21 mouse cellular contexts compared by ENCODE assay signal in the genomic region with DNA sequence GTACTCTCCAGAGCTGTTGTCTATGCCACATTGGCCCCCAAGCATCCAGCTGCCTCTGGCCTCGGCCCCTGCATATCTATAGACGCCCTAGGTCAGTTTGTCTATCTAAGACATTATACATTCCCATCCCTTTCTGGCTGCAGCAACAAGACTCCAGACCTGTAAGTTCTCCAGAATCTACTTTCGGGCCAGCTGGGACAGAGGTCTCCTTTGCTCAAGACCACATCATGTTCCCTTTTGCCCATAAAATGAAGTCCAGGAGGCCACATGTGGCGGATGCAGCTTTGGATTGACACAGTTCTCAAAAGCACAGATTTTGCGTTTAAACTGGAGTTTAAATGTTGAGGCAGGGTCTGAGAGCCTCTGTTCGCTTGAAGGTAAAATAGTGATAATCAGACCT. TPM values are rescaled to one million over a fixed set of nuclear protein-coding genes. Genes with fewer than 3 reads are reported as not detected.
"Had no signal": no experiment of that assay in that cellular context is flagged by ENCODE, and none has a peak within 500 bp of the region (broad histone marks: within the 10 kb centered on the region; RNA-seq: fewer than 3 reads in every experiment).

No protein-coding gene starts in this region.

- H3K36me3 ChIP-seq: heart, embryonic 10.5 days; heart, embryonic 12.5 days; hindbrain, embryonic 10.5 days; hindbrain, embryonic 12.5 days; intestine, embryonic 15.5 days; limb, embryonic 13.5 days; limb, embryonic 15.5 days had no signal

- H3K9ac ChIP-seq: forebrain, postnatal 0 days; heart, embryonic 12.5 days; hindbrain, embryonic 12.5 days; hindbrain, embryonic 14.5 days; intestine, embryonic 15.5 days; limb, embryonic 13.5 days; limb, embryonic 15.5 days had no signal

- H3K4me3 ChIP-seq: heart, embryonic 10.5 days; heart, embryonic 12.5 days; hindbrain, embryonic 10.5 days; hindbrain, embryonic 12.5 days; intestine, embryonic 15.5 days; layer of hippocampus, adult 2 months; left cerebral cortex, adult 2 months; limb, embryonic 13.5 days; limb, embryonic 15.5 days had no signal

- H3K27ac ChIP-seq: heart, embryonic 10.5 days; hindbrain, embryonic 10.5 days; hindbrain, embryonic 12.5 days; hindbrain, embryonic 14.5 days; intestine, embryonic 15.5 days; layer of hippocampus, adult 2 months; left cerebral cortex, adult 2 months; limb, embryonic 13.5 days; limb, embryonic 15.5 days had no signal

- H3K4me2 ChIP-seq: heart, embryonic 12.5 days; hindbrain, embryonic 12.5 days; hindbrain, embryonic 14.5 days; intestine, embryonic 15.5 days; limb, embryonic 13.5 days; limb, embryonic 15.5 days had no signal

- DNase-seq: forebrain, postnatal 0 days; kidney, adult 18-20 months; kidney, adult 8-10 months; kidney, postnatal 10 days; kidney, postnatal 25 days had no signal

- H3K9me3 ChIP-seq: heart, embryonic 10.5 days; heart, embryonic 12.5 days; hindbrain, embryonic 10.5 days; hindbrain, embryonic 12.5 days; intestine, embryonic 15.5 days; limb, embryonic 13.5 days; limb, embryonic 15.5 days had no signal

- ATAC-seq: forebrain, postnatal 0 days; hindbrain, embryonic 16.5 days; inflammation-experienced regulatory T-cells, adult 6 months; intestine, embryonic 15.5 days; intestine, postnatal 0 days had no signal

RNA-seq across cellular contexts. Expression of gene Hsd11b2, which starts 4.4 kb away (rescaled TPM):
- total RNA-seq: granulocyte monocyte progenitor cell, adult 5-6 weeks; layer of hippocampus, adult 2 months; left cerebral cortex, adult 2 months; left cerebral cortex, postnatal 14 days; liver, adult 2 months had no signal
- polyA plus RNA-seq: inflammation-experienced regulatory T-cells, adult 6 months had no signal

RNA-seq across cellular contexts. Expression of gene Tppp3, which starts 42.9 kb away (rescaled TPM):
- total RNA-seq: granulocyte monocyte progenitor cell, adult 5-6 weeks had no signal
